Mouse (Mus musculus) urinary bladder, postnatal 14 days (tissue): ENCODE measurements around the gene Nfatc2ip.

Source experiments
- DNase-seq: peaks from one replicate; pipeline ENCODE4 v3.0.0; 2021; ENCODE audit warnings: low spot score

The Nfatc2ip gene

GRCm38 (mm10) chr7:126354738-126355614 is 41.6 kb downstream of the Nfatc2ip start:
- no peak for DNase-seq

- DNase-seq = no peak
These were observed 42.6 kb downstream of the Nfatc2ip start for GRCm38 (mm10) chr7:126353994-126354365.

- no peak for DNase-seq
These were observed 43.1 kb downstream of the Nfatc2ip start for GRCm38 (mm10) chr7:126353251-126353993.

- DNase-seq = no peak
These were observed 45.1 kb downstream of the Nfatc2ip start for GRCm38 (mm10) chr7:126351419-126351951.

GRCm38 (mm10) chr7:126350748-126351418 is 45.7 kb downstream of the Nfatc2ip start:
- no peak for DNase-seq

- DNase-seq = no peak
These were observed 48.2 kb downstream of the Nfatc2ip start for GRCm38 (mm10) chr7:126348293-126348692.

- no peak for DNase-seq
These were observed 49.4 kb downstream of the Nfatc2ip start for GRCm38 (mm10) chr7:126347098-126347497.

- no peak for DNase-seq
These were observed 50.6 kb downstream of the Nfatc2ip start for GRCm38 (mm10) chr7:126345969-126346368.

GRCm38 (mm10) chr7:126345557-126345956 is 51.0 kb downstream of the Nfatc2ip start:
- DNase-seq = peak; percentile 22

GRCm38 (mm10) chr7:126340896-126341295 is 55.6 kb downstream of the Nfatc2ip start:
- no peak for DNase-seq

GRCm38 (mm10) chr7:126340206-126340618 is 56.3 kb downstream of the Nfatc2ip start:
- no peak for DNase-seq

GRCm38 (mm10) chr7:126339521-126339971 is 57.0 kb downstream of the Nfatc2ip start:
- DNase-seq = no peak

GRCm38 (mm10) chr7:126338906-126339305 is 57.6 kb downstream of the Nfatc2ip start:
- DNase-seq = no peak

- no peak for DNase-seq
These were observed 61.0 kb downstream of the Nfatc2ip start for GRCm38 (mm10) chr7:126335556-126335955.
